Mouse (Mus musculus): ENCODE measurements at regions not wholly inside any gene's neighbourhood (a gene's known extent, or its start where the extent isn't known, plus 50 kb on each side); places are given as distances from the start of the nearest gene placed in this dataset.

- no peak for DNase-seq
Measured at GRCm38 (mm10) chr3:52158788-52159260, 53.9 kb upstream of the Maml3 start.

GRCm38 (mm10) chr3:52161688-52162087 is 56.8 kb upstream of the Maml3 start:
- DNase-seq: no peak

DNA sequence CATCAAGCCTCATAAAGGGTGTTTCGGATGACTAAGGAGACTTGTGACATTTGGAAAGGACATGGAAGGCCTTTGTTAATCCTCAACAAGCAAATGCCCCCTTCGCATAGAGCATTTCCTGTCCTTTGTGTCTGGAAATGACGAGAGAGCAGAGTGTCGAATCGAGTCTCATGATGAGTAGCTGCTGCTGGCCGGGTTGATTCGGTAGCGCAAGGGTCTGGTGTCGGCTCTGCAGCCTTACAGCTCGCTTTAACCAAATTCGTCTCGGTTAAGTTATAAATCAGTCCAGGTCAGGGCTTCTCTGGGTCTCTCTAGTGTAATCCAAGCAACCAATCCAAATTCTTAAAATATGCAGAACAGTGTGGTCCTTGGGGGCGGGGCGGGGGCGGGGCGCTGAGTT is 59.1 kb upstream of the Maml3 start:
- DNase-seq: no peak

- no peak for DNase-seq
Measured at GRCm38 (mm10) chr3:52167420-52167819, 62.5 kb upstream of the Maml3 start.

DNA sequence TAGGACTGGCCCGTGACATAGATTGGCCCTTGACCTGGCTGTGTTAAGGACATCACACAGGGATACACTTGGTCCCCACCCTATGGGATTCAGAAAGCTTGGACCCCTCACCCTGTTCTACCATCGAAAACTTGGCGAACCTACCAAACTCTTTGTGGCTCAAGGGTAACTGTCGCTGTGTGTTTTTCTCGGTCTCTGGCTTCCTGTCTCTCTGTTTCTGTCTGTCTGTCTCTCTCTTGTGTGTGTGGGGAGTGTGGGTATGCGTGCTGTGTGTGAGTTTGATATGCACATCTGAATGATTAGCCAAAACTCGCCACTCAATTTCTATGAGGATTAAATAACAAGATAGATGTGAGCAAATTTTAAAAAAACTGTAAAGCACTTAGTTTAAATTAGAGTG is 66.0 kb upstream of the Maml3 start:
- DNase-seq: no peak

GRCm38 (mm10) chr3:52171303-52171702 is 66.4 kb upstream of the Maml3 start:
- DNase-seq: no peak

DNA sequence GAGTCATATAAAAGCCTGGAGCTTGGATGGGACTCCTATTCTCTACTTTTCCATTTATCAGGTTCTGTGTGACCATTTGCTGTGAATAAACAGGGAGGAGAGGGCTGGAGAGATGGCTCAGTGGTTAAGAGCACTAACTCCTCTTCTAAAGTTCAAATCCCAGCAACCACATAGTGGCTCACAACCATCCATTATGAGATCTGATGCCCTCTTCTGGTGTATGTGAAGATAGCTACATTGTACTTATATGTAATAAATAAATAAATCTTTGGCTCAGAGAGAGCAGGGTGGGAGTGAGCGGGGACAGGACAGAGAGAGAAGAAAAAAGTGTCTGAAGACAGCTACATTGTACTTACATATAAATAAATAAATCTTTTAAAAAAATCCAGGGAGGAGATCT is 68.6 kb upstream of the Maml3 start:
- DNase-seq: no peak

GRCm38 (mm10) chr3:52176108-52176507 is 71.2 kb upstream of the Maml3 start:
- no peak for DNase-seq

DNA sequence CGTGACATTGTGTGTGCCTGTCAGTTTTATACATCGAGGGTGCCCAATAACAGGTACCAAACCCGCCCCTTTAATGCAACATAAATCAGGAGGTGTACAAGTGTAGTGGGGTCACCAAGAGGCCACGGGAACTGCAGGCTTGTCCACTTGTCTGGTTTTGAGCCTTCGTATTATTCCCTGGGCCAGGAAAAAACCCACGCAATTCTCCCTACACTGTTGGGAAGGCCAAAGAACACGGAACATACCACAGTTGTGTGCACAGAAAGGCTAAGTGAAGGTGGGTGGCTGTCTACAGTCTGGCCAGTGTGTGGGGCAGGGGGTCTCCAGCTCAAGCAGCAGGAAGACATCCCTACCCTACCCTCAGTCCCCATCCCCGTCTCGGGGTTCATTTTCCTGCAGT is 74.0 kb upstream of the Maml3 start:
- DNase-seq: no peak

GRCm38 (mm10) chr3:52179686-52180085 is 74.8 kb upstream of the Maml3 start:
- DNase-seq: peak; percentile 41

DNA sequence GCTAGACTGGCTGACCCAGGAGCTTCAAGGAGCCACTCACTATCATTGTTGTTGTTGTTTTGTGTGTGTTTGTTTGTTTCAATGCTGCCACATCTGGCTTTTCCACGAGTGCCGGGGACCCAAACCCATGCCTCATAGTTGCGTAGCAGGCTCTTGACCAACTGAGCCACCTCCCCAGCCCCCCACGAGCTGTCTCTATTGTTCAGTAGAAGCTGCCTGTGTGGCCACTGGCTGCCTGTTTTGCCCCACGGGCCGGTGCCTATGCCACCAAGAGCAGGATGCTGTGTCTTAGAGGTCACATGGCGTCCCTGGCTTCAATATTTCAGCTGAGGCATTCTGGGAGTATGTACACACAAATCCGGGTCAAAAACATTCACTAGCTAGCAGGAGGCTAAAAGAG is 75.4 kb upstream of the Maml3 start:
- no peak for DNase-seq

GRCm38 (mm10) chr3:52180785-52181184 is 75.9 kb upstream of the Maml3 start:
- peak; percentile 62 for DNase-seq

DNA sequence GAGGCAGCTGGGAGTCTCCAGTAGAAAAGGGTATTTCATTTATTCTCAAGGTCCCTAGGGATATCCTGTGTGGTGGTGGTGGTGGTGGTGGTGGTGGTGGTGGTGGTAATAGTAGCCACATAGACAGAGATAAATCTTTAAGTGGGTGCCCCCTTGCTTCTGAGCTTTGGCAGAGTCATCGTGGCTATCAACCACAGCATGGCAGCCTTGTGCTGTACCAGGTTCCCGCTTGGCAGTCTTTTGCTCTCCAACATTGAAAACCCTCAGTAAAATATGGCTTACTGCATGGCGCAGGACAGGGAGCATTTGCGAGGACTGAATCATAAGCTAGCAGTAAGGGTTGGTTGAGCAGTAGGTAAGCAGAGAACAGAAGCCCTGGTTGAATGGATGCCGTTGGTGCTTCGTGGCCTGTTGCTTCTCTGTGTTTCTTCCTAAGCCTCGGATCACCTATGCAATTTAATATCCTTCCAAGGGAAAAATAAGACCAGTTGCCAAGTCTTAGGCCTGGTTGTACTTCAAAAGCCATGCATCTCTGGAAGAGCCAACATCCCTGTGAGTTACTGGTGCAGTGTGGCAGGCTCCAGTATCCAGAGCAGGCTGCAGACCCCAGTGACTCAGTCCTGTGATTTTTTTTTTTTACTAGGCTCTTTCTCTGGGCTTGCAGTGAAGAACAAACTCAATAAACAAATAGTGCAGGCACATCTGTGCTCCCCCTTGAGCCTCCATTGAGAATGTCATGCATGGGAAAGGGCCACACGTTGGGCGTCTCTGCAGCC is 76.6 kb upstream of the Maml3 start:
- DNase-seq: no peak

DNA sequence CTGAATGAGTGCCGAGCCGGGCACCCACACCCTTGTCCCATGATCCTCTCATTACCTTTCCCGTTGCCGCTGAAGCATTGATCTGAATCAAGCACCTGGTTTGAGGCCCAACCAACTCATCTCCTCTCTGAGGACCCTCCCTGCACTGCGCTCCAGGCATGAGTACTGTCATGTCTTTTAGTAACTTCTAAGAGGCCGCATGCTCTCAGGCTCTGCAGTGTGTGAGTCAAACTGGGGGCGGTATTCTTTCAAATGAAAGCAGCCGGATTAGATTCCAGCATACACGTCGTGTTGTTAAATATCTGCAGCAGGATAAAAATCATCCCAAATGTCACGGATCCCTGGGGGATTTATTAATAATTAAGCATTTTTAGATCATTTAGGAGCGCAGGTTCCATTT is 79.4 kb upstream of the Maml3 start:
- no peak for DNase-seq

- DNase-seq: no peak
Measured at GRCm38 (mm10) chr3:52185351-52185750, 80.5 kb upstream of the Maml3 start.

DNA sequence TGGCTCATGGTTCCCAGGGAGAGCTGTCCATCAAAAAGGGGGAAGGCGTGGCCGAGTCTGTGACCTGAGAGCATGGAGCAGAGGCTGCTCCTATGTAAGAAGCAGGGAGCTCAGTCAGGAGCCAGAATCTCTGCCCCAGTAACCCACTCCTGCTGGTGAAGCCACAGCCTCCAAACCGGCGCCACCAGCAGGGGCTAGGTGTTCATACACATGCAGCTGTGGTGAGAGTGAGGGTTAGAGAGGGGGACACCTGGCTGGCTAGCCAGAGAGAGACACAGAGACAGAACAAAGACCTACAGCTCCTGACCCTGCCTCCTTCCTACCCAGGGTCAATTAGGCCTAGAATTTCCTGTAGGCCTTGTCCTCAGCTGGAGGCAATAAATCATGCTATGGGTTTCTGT is 80.7 kb upstream of the Foxo1 start:
- no peak for DNase-seq

- no peak for DNase-seq
Measured at GRCm38 (mm10) chr3:52188303-52188702, 79.8 kb upstream of the Foxo1 start.

DNA sequence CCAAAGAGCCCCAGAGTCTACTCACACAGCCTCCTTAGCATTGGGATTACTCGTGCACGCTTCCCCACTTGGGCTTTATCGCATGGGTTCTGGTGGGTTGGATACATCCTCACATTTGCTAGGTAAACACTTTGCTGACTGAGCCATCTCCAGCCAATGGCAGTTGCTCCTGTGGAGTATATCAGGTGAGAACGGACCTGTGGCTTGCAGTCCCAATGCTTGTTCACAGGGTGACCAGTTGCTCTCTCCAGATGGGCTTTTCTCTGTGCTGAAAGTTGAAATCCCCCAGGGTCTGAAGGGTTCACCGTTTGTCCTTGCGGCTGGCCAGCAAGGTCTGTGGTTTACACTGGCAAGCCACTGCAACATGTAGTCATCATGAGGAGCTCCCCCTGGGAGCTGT is 79.1 kb upstream of the Foxo1 start:
- DNase-seq: no peak

DNA sequence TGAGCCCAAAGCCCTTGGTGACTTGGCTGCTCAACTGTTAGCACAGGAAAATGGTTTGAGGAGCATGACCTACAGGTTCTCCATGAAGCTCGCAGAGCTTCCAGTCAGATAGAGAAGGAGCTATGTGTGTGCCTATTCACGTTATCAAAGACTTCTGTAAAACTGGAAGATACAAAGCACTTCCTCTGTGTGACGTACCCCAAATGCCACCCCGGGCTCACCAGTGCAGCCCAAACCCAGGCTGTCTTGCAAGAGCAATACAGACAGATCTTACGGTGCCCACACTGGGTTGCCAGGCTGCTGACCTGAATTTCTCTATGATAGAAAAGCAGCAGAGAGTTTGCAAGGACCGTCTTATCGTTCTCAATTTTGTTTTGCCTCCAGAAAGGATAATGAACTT is 78.1 kb upstream of the Foxo1 start:
- DNase-seq: no peak

GRCm38 (mm10) chr3:52193026-52193425 is 75.1 kb upstream of the Foxo1 start:
- no peak for DNase-seq

GRCm38 (mm10) chr3:52194216-52194615 is 73.9 kb upstream of the Foxo1 start:
- no peak for DNase-seq

- DNase-seq: no peak
Measured at GRCm38 (mm10) chr3:52195486-52195885, 72.7 kb upstream of the Foxo1 start.

DNA sequence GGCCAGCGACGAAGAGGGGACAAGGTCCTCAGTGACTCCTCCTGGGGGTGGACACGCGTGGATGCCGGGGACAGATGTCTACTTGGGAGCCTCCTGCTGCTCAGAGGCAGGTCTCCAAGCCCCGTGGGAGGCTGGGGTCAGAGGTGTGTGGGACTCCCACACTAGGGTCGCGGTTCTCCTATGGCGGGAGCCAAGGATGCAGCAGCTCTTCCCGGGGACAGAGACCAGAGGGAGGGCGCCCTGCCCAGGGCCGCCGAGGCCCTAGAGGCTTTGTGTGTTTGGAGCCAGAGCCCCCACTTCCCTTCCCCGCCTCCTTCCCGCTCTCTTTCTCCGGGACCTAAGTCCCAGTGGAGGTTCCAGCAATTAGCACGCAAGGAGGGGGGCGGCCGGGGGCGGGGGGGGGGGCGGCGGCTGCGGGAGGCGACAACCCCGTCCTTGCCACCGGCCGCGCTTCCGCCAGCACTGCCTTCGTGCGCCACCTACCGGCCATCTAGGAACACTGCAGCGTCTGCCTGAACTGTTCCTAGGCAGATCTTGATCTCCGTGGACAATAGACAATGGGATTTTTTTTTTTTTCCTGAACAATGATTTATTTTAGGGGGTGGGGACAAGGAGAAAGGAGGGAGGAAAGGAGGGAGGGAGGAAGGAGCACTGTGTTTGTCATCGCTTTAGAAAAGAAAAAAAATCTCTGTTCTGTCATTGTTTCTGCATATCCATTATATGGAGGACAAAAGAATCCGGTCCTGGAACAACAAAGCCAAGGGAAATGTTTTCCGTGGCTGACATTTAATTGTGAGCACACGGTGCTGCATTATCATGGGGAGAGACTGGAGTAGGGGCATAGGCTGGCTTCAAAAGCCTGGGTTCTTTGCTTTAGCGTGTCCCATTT is 71.8 kb upstream of the Foxo1 start:
- peak; percentile 76 for DNase-seq

- DNase-seq: no peak
Measured at GRCm38 (mm10) chr3:52196936-52197246, 71.2 kb upstream of the Foxo1 start.

Measured in kidney, adult 18-20 months (tissue).